Mouse (Mus musculus): Measurements from ENCODE around the gene Isyna1. TPM values are rescaled to one million over a fixed set of nuclear protein-coding genes. Genes with fewer than 3 reads are reported as not detected.
A peak's percentile ranks its signal among the peaks of the same experiment; 100 is the strongest.

The Isyna1 gene
- polyA plus RNA-seq, 1 experiment from 2014 or later, result 214 TPM

GRCm38 (mm10) chr8:70561809-70562535, 32.2 kb upstream of the Isyna1 start:
- Histone ChIP-seq H3K4me3 (no peak overlapping the region), H3K4me1 (peaks cover 87% of the 10 kb centered on the region), H3K27ac (peak overlapping the region; percentile 77)

GRCm38 (mm10) chr8:70562802-70563201, 31.4 kb upstream of the Isyna1 start:
- no peak for DNase-seq (ENCODE audit: low spot score)
- H3K27me3 ChIP-seq (ENCODE audit: insufficient read depth, poor library complexity, severe bottlenecking), result no peaks in the 10 kb centered on the region
- H3K4me3 ChIP-seq, result no peak overlapping the region
- peaks cover 79% of the 10 kb centered on the region for H3K4me1 ChIP-seq
- no peaks in the 10 kb centered on the region for H3K9me3 ChIP-seq
- H3K36me3 ChIP-seq, result no peaks in the 10 kb centered on the region
- WGBS, result 65% methylated on average over 3 of the region's 3 CpGs
- peak overlapping the region; percentile 77 for H3K27ac ChIP-seq

More at GRCm38 (mm10) chr8:70561809-70562535, 32.2 kb upstream of the Isyna1 start:
- Histone ChIP-seq H3K27me3 (ENCODE audit: insufficient read depth, poor library complexity, severe bottlenecking) (no peaks in the 10 kb centered on the region), H3K36me3 (no peaks in the 10 kb centered on the region), H3K9me3 (no peaks in the 10 kb centered on the region)
- DNase-seq (ENCODE audit: low spot score), result no peak
- WGBS, result 41% methylated on average over 7 of the region's 7 CpGs

DNA sequence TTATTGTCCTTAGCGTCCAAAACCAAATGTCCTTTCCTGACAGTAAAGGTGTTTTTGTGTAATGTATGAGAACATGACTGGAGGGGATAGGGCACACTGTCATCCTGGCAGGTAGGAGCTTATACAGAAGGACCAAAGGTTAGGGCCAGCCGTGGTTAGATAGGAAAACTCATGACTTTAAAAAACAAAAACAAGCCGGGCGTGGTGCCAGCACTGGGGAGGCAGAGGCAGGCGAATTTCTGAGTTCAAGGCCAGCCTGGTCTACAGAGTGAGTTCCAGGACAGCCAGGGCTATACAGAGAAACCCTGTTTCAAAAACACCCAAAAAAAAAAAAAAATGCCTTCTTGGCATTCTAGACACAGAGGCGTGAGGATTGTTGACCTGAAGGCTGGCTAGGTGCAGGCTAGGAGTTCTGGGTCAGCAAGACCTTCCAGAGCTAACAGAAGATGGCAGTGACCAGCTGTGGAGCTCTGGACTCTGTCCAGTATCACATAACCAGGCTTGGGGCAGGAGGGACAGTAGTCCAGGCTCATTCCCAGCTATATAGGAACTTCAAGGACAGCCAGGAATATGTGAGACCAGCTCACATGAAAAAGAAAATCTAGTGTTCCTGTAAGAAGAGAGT, 30.3 kb upstream of the Isyna1 start:
- Histone ChIP-seq H3K36me3 (no peaks in the 10 kb centered on the region), H3K4me1 (peaks cover 71% of the 10 kb centered on the region), H3K27ac (no peak overlapping the region; the same call in 1 of the 2 replicates), H3K9me3 (no peaks in the 10 kb centered on the region), H3K27me3 (ENCODE audit: insufficient read depth, poor library complexity, severe bottlenecking) (no peaks in the 10 kb centered on the region), H3K4me3 (no peak overlapping the region)
- WGBS, result 85% methylated on average over 6 of the region's 6 CpGs
- DNase-seq (ENCODE audit: low spot score), result no peak

DNA sequence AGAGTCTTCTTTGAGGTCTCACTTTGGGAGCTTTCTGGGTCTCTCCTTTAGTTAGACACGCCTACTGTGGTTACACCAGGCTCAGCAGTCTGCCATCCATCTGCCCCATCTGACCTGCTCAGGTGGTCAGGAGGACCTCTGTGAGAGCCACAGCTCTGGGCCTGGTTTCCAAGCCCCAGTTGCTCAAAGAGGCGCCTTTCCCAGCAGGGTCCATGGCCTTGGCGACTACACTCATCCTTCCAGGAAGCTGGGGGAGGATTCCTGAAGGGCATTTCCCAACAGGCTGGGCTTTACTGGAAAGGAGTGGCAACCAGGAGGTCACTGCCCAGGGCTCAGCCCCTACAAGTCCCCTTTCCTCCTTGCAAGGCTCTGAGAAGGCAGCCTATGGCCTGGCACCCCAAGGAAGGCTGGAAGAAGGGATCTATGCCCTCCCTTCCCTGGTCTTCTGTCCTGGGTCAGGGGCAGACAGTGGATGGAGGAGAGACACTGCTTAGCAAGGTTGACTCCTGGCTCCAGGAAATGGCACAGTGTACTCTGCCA, 29.4 kb upstream of the Isyna1 start:
- no peaks in the 10 kb centered on the region for H3K36me3 ChIP-seq
- peak overlapping the region; percentile 56; the same call in 1 of the 2 replicates for H3K27ac ChIP-seq
- H3K4me3 ChIP-seq, result no peak overlapping the region
- no peak for DNase-seq (ENCODE audit: low spot score)
- H3K27me3 ChIP-seq (ENCODE audit: insufficient read depth, poor library complexity, severe bottlenecking), result no peaks in the 10 kb centered on the region
- no peaks in the 10 kb centered on the region for H3K9me3 ChIP-seq
- peaks cover 66% of the 10 kb centered on the region for H3K4me1 ChIP-seq
- WGBS, result 68% methylated on average over 3 of the region's 3 CpGs

DNA sequence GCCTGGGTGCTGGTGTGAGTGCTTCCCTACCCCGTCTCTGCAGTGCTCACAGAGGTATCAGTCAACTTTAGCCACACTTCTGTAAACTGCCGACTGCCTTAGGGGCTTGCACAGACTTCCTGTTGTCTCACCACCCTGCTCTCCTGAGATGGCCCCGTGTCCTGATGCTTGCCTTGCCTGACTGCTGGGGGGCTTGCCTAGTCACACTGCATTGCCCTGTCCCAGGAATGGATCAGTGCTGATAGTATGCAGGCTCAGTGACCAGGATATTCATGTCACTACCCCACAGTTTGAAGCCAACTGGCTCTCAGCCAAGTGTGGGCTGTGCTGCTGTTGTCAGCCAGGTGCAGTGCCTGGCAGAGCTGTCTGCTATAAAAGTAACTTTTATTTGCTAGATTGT, 28.6 kb upstream of the Isyna1 start:
- no peaks in the 10 kb centered on the region for H3K9me3 ChIP-seq
- WGBS, result 48% methylated on average over 3 of the region's 3 CpGs
- peak overlapping the region; percentile 30; the same call in 1 of the 2 replicates for H3K27ac ChIP-seq
- H3K4me3 ChIP-seq, result no peak overlapping the region
- no peaks in the 10 kb centered on the region for H3K36me3 ChIP-seq
- peaks cover 64% of the 10 kb centered on the region for H3K4me1 ChIP-seq
- no peak for DNase-seq (ENCODE audit: low spot score)
- H3K27me3 ChIP-seq (ENCODE audit: insufficient read depth, poor library complexity, severe bottlenecking), result no peaks in the 10 kb centered on the region

GRCm38 (mm10) chr8:70570360-70570759, 23.8 kb upstream of the Isyna1 start:
- Histone ChIP-seq H3K27ac (peak overlapping the region; percentile 77), H3K36me3 (peaks cover 19% of the 10 kb centered on the region), H3K4me3 (no peak overlapping the region), H3K27me3 (ENCODE audit: insufficient read depth, poor library complexity, severe bottlenecking) (no peaks in the 10 kb centered on the region), H3K9me3 (no peaks in the 10 kb centered on the region), H3K4me1 (peaks cover 39% of the 10 kb centered on the region)
- no peak for DNase-seq (ENCODE audit: low spot score)

DNA sequence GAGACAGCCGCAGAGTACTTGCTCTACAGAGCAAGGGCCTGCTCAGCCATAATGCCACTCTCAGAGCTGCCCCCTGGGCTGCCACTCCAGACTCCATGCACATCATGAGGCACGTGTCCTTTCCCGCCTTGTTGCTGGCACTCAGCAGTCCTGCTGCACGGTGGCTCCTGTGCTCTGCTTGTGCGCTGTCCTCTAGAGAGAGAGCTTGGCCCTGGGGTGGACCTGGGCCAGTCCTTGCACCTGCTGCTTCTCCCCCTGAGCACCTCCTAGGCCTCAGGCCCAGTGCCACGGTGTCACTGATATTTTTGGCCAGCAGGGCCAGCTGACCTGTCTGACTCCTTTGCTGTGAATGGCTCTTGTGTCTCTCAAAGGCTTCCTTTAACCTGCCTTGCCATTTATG, 23.2 kb upstream of the Isyna1 start:
- peaks cover 21% of the 10 kb centered on the region for H3K36me3 ChIP-seq
- no peak for DNase-seq (ENCODE audit: low spot score)
- H3K4me1 ChIP-seq, result peaks cover 33% of the 10 kb centered on the region
- 70% methylated on average over 6 of the region's 6 CpGs for WGBS
- H3K9me3 ChIP-seq, result no peaks in the 10 kb centered on the region
- H3K27me3 ChIP-seq (ENCODE audit: insufficient read depth, poor library complexity, severe bottlenecking), result no peaks in the 10 kb centered on the region
- no peak overlapping the region for H3K4me3 ChIP-seq
- peak overlapping the region; percentile 77 for H3K27ac ChIP-seq

DNA sequence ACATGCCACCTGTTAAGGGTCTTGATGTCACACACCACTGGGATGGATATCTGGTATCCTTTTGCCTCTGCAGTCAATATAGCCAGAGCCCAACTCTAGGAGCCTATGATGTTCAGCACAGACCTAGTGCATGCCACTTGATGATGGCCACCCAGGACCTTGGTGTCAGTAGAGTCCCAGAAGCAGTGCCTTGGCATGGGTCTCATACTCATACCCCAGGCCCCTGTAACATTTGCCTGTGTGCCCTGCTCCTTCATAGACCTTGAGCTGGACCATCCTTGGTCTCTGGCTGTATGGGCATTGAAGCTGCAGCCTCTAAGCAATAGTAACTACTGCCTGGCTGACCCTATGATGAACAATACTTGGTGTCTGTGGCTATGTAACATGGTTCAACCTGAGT, 19.9 kb upstream of the Isyna1 start:
- H3K27me3 ChIP-seq (ENCODE audit: insufficient read depth, poor library complexity, severe bottlenecking), result no peaks in the 10 kb centered on the region
- DNase-seq (ENCODE audit: low spot score), result no peak
- peaks cover 24% of the 10 kb centered on the region for H3K4me1 ChIP-seq
- peaks cover 39% of the 10 kb centered on the region for H3K36me3 ChIP-seq
- H3K27ac ChIP-seq, result no peak overlapping the region
- H3K4me3 ChIP-seq, result no peak overlapping the region
- H3K9me3 ChIP-seq, result no peaks in the 10 kb centered on the region

- 71% methylated on average over 4 of the region's 4 CpGs for WGBS
- no peaks in the 10 kb centered on the region for H3K27me3 ChIP-seq (ENCODE audit: insufficient read depth, poor library complexity, severe bottlenecking)
- peaks cover 40% of the 10 kb centered on the region for H3K36me3 ChIP-seq
- peaks cover 24% of the 10 kb centered on the region for H3K4me1 ChIP-seq
- DNase-seq (ENCODE audit: low spot score), result no peak
- no peak overlapping the region for H3K27ac ChIP-seq
- H3K4me3 ChIP-seq, result no peak overlapping the region
- H3K9me3 ChIP-seq, result no peaks in the 10 kb centered on the region
Observed at GRCm38 (mm10) chr8:70574915-70575314, 19.3 kb upstream of the Isyna1 start.

DNA sequence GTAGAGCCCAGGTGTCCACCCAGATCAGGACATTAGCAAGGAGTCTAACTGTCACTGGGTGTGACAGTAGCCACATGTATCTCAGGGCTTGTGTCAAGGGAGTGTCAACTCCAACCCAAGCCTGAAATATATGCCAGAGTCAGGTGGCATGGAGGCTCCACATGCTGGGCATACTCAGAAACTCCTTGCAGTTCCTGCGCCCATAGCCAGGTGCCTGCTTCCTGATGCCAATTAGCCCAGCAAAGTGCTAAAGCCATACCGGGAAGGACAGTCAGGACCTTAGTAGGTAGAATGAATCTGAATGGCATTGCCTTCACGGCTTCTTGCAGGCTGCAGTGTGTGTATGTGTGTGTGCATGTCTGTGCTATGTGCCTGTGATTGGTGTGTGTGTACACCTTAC, 17.0 kb upstream of the Isyna1 start:
- no peaks in the 10 kb centered on the region for H3K27me3 ChIP-seq (ENCODE audit: insufficient read depth, poor library complexity, severe bottlenecking)
- 93% methylated on average over 3 of the region's 3 CpGs for WGBS
- no peak for DNase-seq (ENCODE audit: low spot score)
- no peak overlapping the region for H3K27ac ChIP-seq
- no peak overlapping the region for H3K4me3 ChIP-seq
- H3K4me1 ChIP-seq, result peaks cover 1% of the 10 kb centered on the region
- H3K36me3 ChIP-seq, result peaks cover 63% of the 10 kb centered on the region
- H3K9me3 ChIP-seq, result no peaks in the 10 kb centered on the region

GRCm38 (mm10) chr8:70583476-70584387, 10.4 kb upstream of the Isyna1 start:
- Histone ChIP-seq H3K27me3 (ENCODE audit: insufficient read depth, poor library complexity, severe bottlenecking) (no peaks in the 10 kb centered on the region), H3K9me3 (no peaks in the 10 kb centered on the region), H3K4me1 (peaks cover 12% of the 10 kb centered on the region), H3K36me3 (peaks cover 88% of the 10 kb centered on the region), H3K4me3 (no peak overlapping the region), H3K27ac (no peak overlapping the region)
- no peak for DNase-seq (ENCODE audit: low spot score)
- 89% methylated on average over 18 of the region's 18 CpGs for WGBS

GRCm38 (mm10) chr8:70584606-70585257, 9.4 kb upstream of the Isyna1 start:
- 89% methylated on average over 9 of the region's 9 CpGs for WGBS
- H3K9me3 ChIP-seq, result no peaks in the 10 kb centered on the region
- peaks cover 91% of the 10 kb centered on the region for H3K36me3 ChIP-seq
- no peak overlapping the region for H3K4me3 ChIP-seq
- DNase-seq (ENCODE audit: low spot score), result no peak
- H3K27me3 ChIP-seq (ENCODE audit: insufficient read depth, poor library complexity, severe bottlenecking), result no peaks in the 10 kb centered on the region
- H3K27ac ChIP-seq, result peak overlapping the region; percentile 39; the same call in 1 of the 2 replicates
- H3K4me1 ChIP-seq, result peaks cover 12% of the 10 kb centered on the region
